10 mouse cellular contexts compared by ENCODE assay signal in genomic region chr19:53185486-53186134, GRCm38 (mm10). TPM values are rescaled to one million over a fixed set of nuclear protein-coding genes. Genes with fewer than 3 reads are reported as not detected.
DNase-seq lines count a peak whose midpoint lies in the region; ATAC-seq and TF ChIP-seq lines count a peak whose summit lies in the region.
"Had no signal": no experiment of that assay in that cellular context is flagged by ENCODE, and none has a peak within 500 bp of the region (broad histone marks: within the 10 kb centered on the region; RNA-seq: fewer than 3 reads in every experiment).

No protein-coding gene starts in this region.

- H3K9ac ChIP-seq in lung, embryonic 14.5 days: no peak overlapping the region
- H3K9ac ChIP-seq in stomach, embryonic 16.5 days (ENCODE audit: low read length): no peak overlapping the region
- H3K9ac ChIP-seq in hindbrain, embryonic 13.5 days: no peak overlapping the region
- H3K9ac ChIP-seq: limb, embryonic 13.5 days had no signal

- H3K4me2 ChIP-seq in lung, embryonic 14.5 days: no peak overlapping the region
- H3K4me2 ChIP-seq in stomach, embryonic 16.5 days (ENCODE audit: low read depth, low read length): 0 out of 2 replicates have a peak overlapping the region, but pooled peaks have one; percentile 29
- H3K4me2 ChIP-seq in hindbrain, embryonic 13.5 days: no peak overlapping the region
- H3K4me2 ChIP-seq: limb, embryonic 13.5 days had no signal

- H3K4me1 ChIP-seq in lung, embryonic 14.5 days (ENCODE audit: insufficient read depth): peaks cover 49% of the 10 kb centered on the region
- peaks cover 66% of the 10 kb centered on the region for H3K4me1 ChIP-seq in stomach, embryonic 16.5 days (ENCODE audit: control insufficient read depth, insufficient read depth, low read length)
- peaks cover 14% of the 10 kb centered on the region for H3K4me1 ChIP-seq in hindbrain, embryonic 13.5 days (replicated peaks)

- DNase-seq in gastrocnemius, adult 18-20 months (ENCODE audit: low spot score): peak; percentile 34
- DNase-seq in gastrocnemius, postnatal 4 days (ENCODE audit: low spot score in 2 of 2): no peak
- DNase-seq in lung, embryonic 14.5 days: peak; percentile 43
- no peak for DNase-seq in layer of hippocampus, postnatal 14 days (ENCODE audit: low spot score in 2 of 2)
- DNase-seq in kidney, adult 11 months: no peak

- TF ChIP-seq CTCF in lung, embryonic 14.5 days (IDR thresholded peaks at IDR 0.05; ENCODE audit: low read depth): no peak

- H3K36me3 ChIP-seq in lung, embryonic 14.5 days (ENCODE audit: insufficient read depth): peaks cover 3% of the 10 kb centered on the region; the same call in 1 of the 2 replicates
- H3K36me3 ChIP-seq in stomach, embryonic 16.5 days (ENCODE audit: control insufficient read depth, insufficient read depth, low read length): no peaks in the 10 kb centered on the region
- no peaks in the 10 kb centered on the region for H3K36me3 ChIP-seq in hindbrain, embryonic 13.5 days
- H3K36me3 ChIP-seq: limb, embryonic 13.5 days had no signal

- H3K4me3 ChIP-seq in lung, embryonic 14.5 days (ENCODE audit: low read depth, low read length): no peak overlapping the region
- H3K4me3 ChIP-seq in stomach, embryonic 16.5 days (replicated peaks; ENCODE audit: low read length): no peak overlapping the region
- H3K4me3 ChIP-seq in hindbrain, embryonic 13.5 days: no peak overlapping the region
- H3K4me3 ChIP-seq: limb, embryonic 13.5 days had no signal

- no peaks in the 10 kb centered on the region for H3K27me3 ChIP-seq in lung, embryonic 14.5 days (ENCODE audit: insufficient read depth, low read length)
- no peaks in the 10 kb centered on the region for H3K27me3 ChIP-seq in stomach, embryonic 16.5 days (ENCODE audit: control insufficient read depth, insufficient read depth, low read length)
- no peaks in the 10 kb centered on the region for H3K27me3 ChIP-seq in hindbrain, embryonic 13.5 days
- H3K27me3 ChIP-seq: limb, embryonic 13.5 days; Patski had no signal

- ATAC-seq in erythroblast, adult 5-6 weeks (replicated peaks; ENCODE audit: low FRiP score, poor library complexity, severe bottlenecking): peak; percentile 94
- peak; percentile 57; the same call in 1 of the 2 replicates for ATAC-seq in lung, embryonic 14.5 days (ENCODE audit: insufficient read depth)
- ATAC-seq in stomach, embryonic 16.5 days (ENCODE audit: insufficient read depth, low FRiP score): peak; percentile 72; the same call in 1 of the 2 replicates
- ATAC-seq in hindbrain, embryonic 13.5 days (ENCODE audit: low FRiP score): no peak
- ATAC-seq: Patski had no signal

- H3K9me3 ChIP-seq in lung, embryonic 14.5 days (ENCODE audit: low read depth, low read length): no peaks in the 10 kb centered on the region
- no peaks in the 10 kb centered on the region; the same call in 1 of the 2 replicates for H3K9me3 ChIP-seq in stomach, embryonic 16.5 days (replicated peaks; ENCODE audit: control insufficient read depth, low read length)
- H3K9me3 ChIP-seq in hindbrain, embryonic 13.5 days: no peaks in the 10 kb centered on the region
- H3K9me3 ChIP-seq: limb, embryonic 13.5 days had no signal

- WGBS in lung, embryonic 14.5 days: 32% methylated on average over 8 of the region's 8 CpGs
- 33% methylated on average over 8 of the region's 8 CpGs for WGBS in stomach, embryonic 16.5 days
- WGBS in hindbrain, embryonic 13.5 days: 69% methylated on average over 8 of the region's 8 CpGs

- peak overlapping the region; percentile 3; the same call in 1 of the 2 replicates for H3K27ac ChIP-seq in lung, embryonic 14.5 days (ENCODE audit: low read depth)
- peak overlapping the region; percentile 77 for H3K27ac ChIP-seq in stomach, embryonic 16.5 days (ENCODE audit: low read length)
- H3K27ac ChIP-seq in hindbrain, embryonic 13.5 days: no peak overlapping the region
- H3K27ac ChIP-seq: limb, embryonic 13.5 days had no signal

RNA-seq across cellular contexts. Expression of gene Add3, which starts 45.4 kb away (rescaled TPM):
- 10 to 100 TPM; 23.0 to 30.5 TPM for total RNA-seq in gastrocnemius, adult 18-20 months (2021)
- total RNA-seq in gastrocnemius, postnatal 4 days (2021): 10 to 100 TPM; 76.6 to 85.1 TPM
- 38.0 and 46.8 TPM in 2 replicates for total RNA-seq in erythroblast, adult 5-6 weeks (2015; ENCODE audit: low replicate concordance)
- 35.1 and 35.5 TPM in 2 replicates for total RNA-seq in erythroblast, adult 5-6 weeks (2017; ENCODE audit: low replicate concordance)
- 119 and 123 TPM in 2 replicates for polyA plus RNA-seq in lung, embryonic 14.5 days (2014; fragmentation: Nextera tagmentation; extraction: Ambion mirVana)
- polyA plus RNA-seq in stomach, embryonic 16.5 days (2015; fragmentation: Nextera tagmentation; extraction: Ambion mirVana): 82.6 and 84.9 TPM in 2 replicates
- 100 to 1,000 TPM; 119 to 124 TPM for total RNA-seq in layer of hippocampus, postnatal 14 days (2021)
- polyA plus RNA-seq in hindbrain, embryonic 13.5 days (2015; fragmentation: Nextera tagmentation; extraction: Ambion mirVana): 35.8 and 35.9 TPM in 2 replicates

Comparison
In these comparisons a context has a peak if more than half of its experiments do, and no peak if none do; other contexts are left out.
1. DNase-seq: peak in gastrocnemius, adult 18-20 months (single experiment) and lung, embryonic 14.5 days (single experiment); none in gastrocnemius, postnatal 4 days (0 of 2), layer of hippocampus, postnatal 14 days (0 of 2) and kidney, adult 11 months (single experiment).